Mouse (Mus musculus): ENCODE results near the gene Gjd3.
A peak's percentile ranks its signal among the peaks of the same experiment; 100 is the strongest.

Gjd3 gene

DNA sequence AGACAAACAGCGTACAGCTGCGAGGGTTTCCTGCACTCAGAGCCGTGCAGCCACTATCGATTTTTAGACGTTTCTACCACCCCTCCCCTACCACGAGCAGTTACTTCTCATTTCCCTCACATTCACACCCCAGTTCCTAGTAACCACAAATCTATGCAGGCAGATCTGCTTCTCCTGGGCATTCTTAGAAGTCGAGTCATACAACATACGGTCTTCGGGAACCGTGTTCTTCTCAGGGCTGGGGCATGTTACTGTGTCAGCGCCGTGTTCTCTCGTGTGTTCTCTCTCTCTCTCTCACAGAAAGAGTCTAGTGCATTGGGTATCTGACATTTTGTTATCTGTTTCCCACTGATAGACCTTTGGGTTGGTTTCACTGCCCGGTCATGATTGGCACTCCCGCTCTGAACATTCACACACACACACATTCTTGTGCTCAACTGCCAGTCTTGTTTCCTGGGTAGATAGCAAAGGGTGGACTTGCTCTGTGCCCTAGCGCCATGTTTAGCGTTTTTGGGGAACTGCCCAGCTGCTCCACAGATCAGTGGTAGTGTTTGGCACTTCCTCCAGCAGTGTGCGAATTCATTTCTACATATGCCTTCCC, 34.7 kb downstream of the Gjd3 start:
- no peak for DNase-seq (ENCODE audit: low read depth, low spot score)

- DNase-seq (ENCODE audit: low read depth, low spot score) = no peak
Measured at GRCm38 (mm10) chr11:98945605-98945977, 37.2 kb downstream of the Gjd3 start.

GRCm38 (mm10) chr11:98944897-98945604, 37.8 kb downstream of the Gjd3 start:
- DNase-seq (ENCODE audit: low read depth, low spot score) = no peak

DNA sequence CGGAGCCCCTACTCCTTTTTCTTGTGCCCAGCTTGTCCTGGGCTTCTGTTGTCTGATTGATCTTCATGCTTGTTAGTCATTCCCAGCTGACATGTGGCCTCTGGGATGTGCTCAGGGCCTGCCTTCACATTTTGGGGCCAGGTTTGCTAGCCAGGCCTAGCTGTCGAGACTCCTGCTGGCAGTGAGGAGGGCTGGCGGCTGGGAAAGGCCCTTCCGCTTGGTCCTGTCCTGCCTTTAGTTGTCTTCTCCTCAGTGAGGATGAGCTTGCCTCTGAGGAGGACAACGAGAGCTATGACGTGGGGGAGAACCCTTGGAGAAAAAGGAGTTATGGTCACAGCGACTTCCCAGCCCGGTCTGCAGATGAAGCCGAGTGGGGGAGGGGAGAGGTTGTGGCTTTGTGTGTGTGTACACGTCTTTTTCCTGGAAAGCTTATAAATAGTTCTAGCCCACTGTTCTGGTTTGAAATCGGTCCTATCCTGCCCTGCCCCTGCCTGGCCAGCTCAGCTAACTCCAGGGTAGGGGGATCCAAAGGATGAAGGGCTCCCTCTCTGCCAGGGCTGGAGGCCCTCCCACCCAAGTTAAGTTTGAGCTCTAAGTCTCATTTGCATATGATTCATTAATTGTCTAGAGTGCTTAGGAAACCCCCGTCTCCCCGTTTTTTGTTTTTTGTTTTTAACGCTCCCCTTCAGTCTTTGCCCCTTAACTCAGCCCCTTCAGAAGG, 38.9 kb downstream of the Gjd3 start:
- no peak for DNase-seq (ENCODE audit: low read depth, low spot score)

DNA sequence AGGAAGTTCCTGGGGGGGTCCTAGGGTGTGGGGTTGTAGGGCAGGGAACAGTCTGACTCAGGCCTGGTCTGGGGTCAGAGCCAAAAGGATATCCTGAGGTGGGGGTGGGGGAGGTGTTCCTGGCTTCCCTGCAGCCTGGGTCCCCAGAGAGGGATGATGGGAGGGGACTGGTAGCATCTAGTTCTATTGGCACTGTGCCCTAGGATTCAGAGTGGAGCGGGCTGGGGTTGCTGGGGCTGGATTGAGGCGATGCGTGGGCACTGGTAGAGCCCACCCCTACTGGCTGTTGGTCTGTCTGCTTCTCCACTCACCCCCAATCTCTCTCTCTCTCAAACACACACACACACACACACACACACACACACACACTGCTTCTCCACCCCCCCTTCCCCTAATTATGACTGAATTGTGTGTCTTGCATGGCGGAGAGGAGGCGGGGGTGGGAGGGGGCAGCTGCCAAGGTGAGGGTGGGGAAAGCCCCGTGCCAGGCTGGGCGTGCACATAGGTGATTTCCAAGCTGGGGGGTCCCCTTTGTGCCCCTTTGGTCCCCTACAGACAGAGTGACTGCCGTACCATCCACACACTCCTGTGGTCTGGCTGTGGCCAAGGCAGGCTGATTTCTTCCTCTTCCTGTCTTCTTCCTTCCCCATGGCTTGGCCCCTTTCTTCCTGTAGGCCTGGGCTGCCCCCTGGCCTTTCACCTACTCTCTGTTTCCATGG, 39.7 kb downstream of the Gjd3 start:
- DNase-seq (ENCODE audit: low read depth, low spot score) = no peak

- peak; percentile 43 for DNase-seq (ENCODE audit: low read depth, low spot score)
Measured at GRCm38 (mm10) chr11:98942555-98942922, 40.3 kb downstream of the Gjd3 start.

GRCm38 (mm10) chr11:98941826-98942550, 40.8 kb downstream of the Gjd3 start:
- DNase-seq (ENCODE audit: low read depth, low spot score) = peak; percentile 86

- DNase-seq (ENCODE audit: low read depth, low spot score) = peak; percentile 92
Measured at GRCm38 (mm10) chr11:98941341-98941825, 41.4 kb downstream of the Gjd3 start.

- DNase-seq (ENCODE audit: low read depth, low spot score) = no peak
Measured at GRCm38 (mm10) chr11:98940776-98941175, 42.0 kb downstream of the Gjd3 start.

DNA sequence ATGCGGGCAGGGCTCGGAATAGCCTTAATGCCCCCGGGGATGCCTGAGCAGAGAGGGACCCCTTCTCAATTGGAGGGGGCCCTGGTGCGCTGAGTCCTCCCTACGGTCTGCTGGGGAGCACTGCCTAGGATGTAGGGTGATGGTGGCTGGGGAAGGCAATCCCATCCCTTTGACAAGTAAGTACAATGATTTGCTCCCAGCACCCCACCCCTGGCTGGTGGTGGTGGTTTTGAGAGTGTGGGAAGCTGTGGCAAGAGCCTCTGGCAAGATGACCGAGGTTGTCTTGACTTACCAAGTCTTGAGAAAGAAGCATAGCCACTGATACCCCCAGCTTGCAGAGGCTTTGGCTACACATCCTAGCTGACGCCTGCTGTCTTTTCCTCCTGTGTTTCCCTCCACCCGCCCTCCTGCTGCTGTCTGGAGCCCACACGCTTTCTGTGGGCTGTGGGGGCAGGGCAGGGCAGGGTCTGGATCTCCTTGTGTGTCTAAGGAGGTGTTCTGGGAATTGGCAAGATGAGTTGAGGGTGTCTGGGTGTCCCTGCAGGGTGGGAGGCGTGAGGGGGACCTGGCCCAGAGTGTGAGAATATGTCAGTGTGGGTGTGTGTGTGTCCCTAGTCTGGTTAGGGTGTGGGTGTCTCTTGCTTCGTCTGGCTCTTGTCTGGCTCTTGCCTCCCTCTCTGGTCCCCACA, 42.7 kb downstream of the Gjd3 start:
- peak; percentile 79 for DNase-seq (ENCODE audit: low read depth, low spot score)

DNA sequence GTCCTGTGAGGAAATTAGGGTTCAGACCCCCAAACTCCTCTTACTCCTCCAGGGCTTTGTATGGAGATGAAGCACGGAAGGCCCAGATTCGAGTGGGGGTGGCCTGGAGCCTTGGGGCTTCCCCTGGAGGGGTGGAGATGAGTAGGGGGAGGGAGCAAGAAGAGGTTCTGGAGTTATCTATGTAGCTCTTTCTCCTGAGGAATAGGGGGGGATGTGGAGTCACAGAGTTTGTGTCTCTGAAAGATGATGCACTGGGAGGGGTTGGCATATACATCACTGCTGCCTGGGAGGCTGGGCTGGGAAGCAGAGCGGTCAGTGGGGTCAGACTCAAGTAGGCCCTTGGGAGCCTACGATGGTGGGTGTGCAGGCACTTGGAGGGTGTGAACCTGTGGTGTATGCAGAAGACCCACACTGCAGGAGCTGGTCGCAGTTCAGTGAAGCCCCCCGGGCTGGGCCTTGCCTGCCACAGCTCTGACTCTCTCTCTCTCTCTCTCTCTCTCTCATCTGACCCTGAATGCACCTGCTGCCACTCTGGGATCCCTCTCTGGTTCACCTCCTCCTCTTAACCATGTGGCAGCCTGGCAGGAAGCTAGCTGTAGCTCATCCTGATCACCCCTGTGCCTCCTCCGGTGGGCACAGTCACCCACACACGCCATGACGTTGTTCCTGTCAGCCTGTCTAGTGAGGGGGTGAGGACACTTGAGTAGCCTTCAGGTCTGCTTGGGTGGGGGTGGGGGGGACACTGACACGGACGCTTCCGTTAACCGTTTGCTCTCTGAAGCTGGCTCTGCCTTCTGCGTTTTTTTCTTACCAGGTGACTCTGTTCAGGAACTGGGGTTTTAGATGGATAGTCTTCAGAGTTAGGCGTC, 43.5 kb downstream of the Gjd3 start:
- DNase-seq (ENCODE audit: low read depth, low spot score) = peak; percentile 57

GRCm38 (mm10) chr11:98938701-98939083, 44.1 kb downstream of the Gjd3 start:
- no peak for DNase-seq (ENCODE audit: low read depth, low spot score)

- peak; percentile 51 for DNase-seq (ENCODE audit: low read depth, low spot score)
Measured at GRCm38 (mm10) chr11:98937914-98938694, 44.7 kb downstream of the Gjd3 start.

DNA sequence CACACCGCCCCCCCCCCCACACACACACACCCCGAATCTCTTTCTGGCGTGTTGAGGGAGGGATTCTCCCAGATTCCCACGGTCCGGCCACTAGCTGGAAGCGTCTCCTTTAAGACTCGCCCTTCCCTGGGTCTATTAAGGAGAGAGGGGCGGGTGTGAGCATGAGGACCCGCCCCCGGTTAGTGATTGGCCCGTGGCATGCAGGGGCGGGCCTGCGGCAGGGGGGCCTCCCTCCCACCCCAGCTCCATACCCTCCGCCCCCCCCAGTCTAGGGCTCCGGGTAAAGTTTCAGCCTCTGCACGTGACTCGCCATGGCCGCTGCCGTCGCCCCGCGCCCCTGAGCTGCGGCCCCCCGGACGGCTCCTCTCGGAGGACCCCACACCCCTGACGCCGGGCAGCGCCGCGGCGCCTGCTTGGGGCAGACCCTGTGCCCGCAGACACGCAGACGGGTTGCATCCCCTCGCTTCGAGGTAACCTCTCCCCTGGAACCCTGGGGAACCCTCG, 45.4 kb downstream of the Gjd3 start:
- DNase-seq (ENCODE audit: low read depth, low spot score) = peak; percentile 90

- DNase-seq (ENCODE audit: low read depth, low spot score) = no peak
Measured at GRCm38 (mm10) chr11:98936606-98937409, 46.0 kb downstream of the Gjd3 start.

- DNase-seq (ENCODE audit: low read depth, low spot score) = no peak
Measured at GRCm38 (mm10) chr11:98936170-98936569, 46.6 kb downstream of the Gjd3 start.

DNA sequence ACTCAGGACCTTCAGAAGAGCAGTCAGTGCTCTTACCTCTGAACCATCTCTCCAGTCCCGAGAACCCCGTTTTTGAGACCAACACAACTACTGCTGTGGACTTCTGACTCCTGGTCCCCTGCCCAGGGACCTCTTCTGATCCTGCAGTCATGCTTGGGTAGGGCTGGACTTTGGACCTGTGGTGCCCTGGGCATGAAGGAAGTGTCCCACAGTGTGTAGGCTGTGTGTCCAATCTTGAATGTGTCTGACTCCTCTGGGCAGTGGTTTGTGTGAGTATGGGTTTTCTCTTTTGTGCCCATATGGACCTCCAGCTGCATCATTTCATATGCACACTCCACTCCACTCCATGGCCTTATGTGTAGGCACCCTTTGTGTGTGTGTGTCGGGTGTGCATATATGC, 47.7 kb downstream of the Gjd3 start:
- no peak for DNase-seq (ENCODE audit: low read depth, low spot score)

DNA sequence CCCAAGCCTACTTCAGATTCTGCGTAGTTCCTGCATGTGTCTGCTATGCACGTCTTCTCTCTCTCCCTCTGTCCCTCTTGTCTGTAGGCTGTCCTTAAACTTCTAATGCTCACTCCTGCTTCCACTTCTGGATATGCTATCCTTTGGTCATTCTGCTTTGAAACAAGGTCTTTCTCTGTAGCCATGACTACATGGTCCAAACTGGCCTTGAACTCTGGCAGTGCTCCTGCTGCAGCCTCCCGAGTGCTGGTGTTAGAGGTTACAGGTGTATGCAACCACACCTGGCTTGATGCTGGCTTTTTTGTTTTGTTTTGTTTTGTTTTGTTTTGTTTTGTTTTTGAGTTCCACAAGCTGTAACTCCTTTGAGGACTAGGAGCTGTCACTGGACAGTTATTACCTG, 48.4 kb downstream of the Gjd3 start:
- no peak for DNase-seq (ENCODE audit: low read depth, low spot score)
